Mouse (Mus musculus) thymus, adult 2 months (tissue): Measurements from ENCODE around the gene Dcst1. TPM values are rescaled to one million over a fixed set of nuclear protein-coding genes. Genes with fewer than 3 reads are reported as not detected.

Experiments
- DNase-seq: peaks from one replicate; pipeline ENCODE4 v3.0.0; 2021
- H3K27ac ChIP-seq: fragments of 200-500 bp; 2 replicates; pipeline ENCODE4 v1.5.1; 2012; ENCODE audit warnings: low read length, control low read depth; ENCODE audit not compliant: control insufficient read depth, insufficient read depth
- H3K27me3 ChIP-seq: fragments of 200-500 bp; 2 replicates; pipeline ENCODE4 v1.6.1; 2012; ENCODE audit warnings: mild to moderate bottlenecking, low read length, moderate library complexity, mixed read lengths; ENCODE audit not compliant: control insufficient read depth, insufficient read depth
- H3K36me3 ChIP-seq: fragments of 200-500 bp; 2 replicates; pipeline ENCODE4 v1.6.1; 2012; ENCODE audit warnings: mild to moderate bottlenecking, low read length, moderate library complexity; ENCODE audit not compliant: control insufficient read depth, insufficient read depth
- H3K4me1 ChIP-seq: fragments of 200-500 bp; replicated peaks from 2 replicates; pipeline ENCODE4 v1.6.1; 2012; ENCODE audit warnings: low read length; ENCODE audit not compliant: control insufficient read depth, insufficient read depth
- H3K4me3 ChIP-seq: fragments of 200-500 bp; 2 replicates; pipeline ENCODE4 v1.5.1; 2012; ENCODE audit warnings: mild to moderate bottlenecking, low read length, control low read depth, moderate library complexity; ENCODE audit not compliant: control insufficient read depth, insufficient read depth
- CTCF ChIP-seq: fragments of 200-500 bp; IDR thresholded peaks from 2 replicates; pipeline ENCODE4 v1.5.1; 2012; ENCODE audit warnings: mild to moderate bottlenecking, control low read depth, low read length, moderate library complexity, borderline replicate concordance; ENCODE audit not compliant: control insufficient read depth, poor library complexity, insufficient read depth; ENCODE audit errors: extremely low read depth
- POLR2A ChIP-seq: fragments of 200-500 bp; IDR thresholded peaks from 2 replicates; pipeline ENCODE4 v1.6.1; 2012; ENCODE audit warnings: mild to moderate bottlenecking, low read length, control low read depth, moderate library complexity; ENCODE audit not compliant: control insufficient read depth, poor library complexity, insufficient read depth; ENCODE audit errors: extremely low read depth
- WGBS: fragments of 180-500 bp; shearing (Covaris S2); methylation state at CpG from one replicate; pipeline ENCODE4 v1.1.7; 2018; 5-methylcytosine and 5-hydroxymethylcytosine counted together
- polyA plus RNA-seq: library from polyadenylated mRNA; depleted of rRNA; stranded (reverse); fragments of >200 nt; gene quantifications from 2 replicates; pipeline ENCODE4 v1.2.3, GENCODE M21; 2012

The Dcst1 gene
- polyA plus RNA-seq, 1 experiment: 0.24 TPM

GRCm38 (mm10) chr3:89364631-89365030 is 422 bp downstream of the Dcst1 start:
- Histone ChIP-seq H3K36me3 (no peaks in the 10 kb centered on the region), H3K4me1 (no peaks in the 10 kb centered on the region), H3K27ac (no peak overlapping the region), H3K27me3 (no peaks in the 10 kb centered on the region), H3K4me3 (no peak overlapping the region)
- WGBS: 94% methylated on average over 8 of the region's 8 CpGs
- no peak for DNase-seq
- TF ChIP-seq CTCF (no peak), POLR2A (no peak)

GRCm38 (mm10) chr3:89361675-89362074 is 3.4 kb downstream of the Dcst1 start, which contains the start of gene Dcst2:
Gene Dcst2 (plus strand): TSS chr3:89361975.
- no peaks in the 10 kb centered on the region for H3K4me1 ChIP-seq
- H3K27me3 ChIP-seq: no peaks in the 10 kb centered on the region
- H3K4me3 ChIP-seq: no peak within 1 kb of the TSS
- WGBS: 95% methylated on average over 7 of the region's 7 CpGs
- no peak within 1 kb of the TSS for H3K27ac ChIP-seq
- no peaks in the 10 kb centered on the region for H3K36me3 ChIP-seq
- no peak for TF ChIP-seq CTCF
- no peak for TF ChIP-seq POLR2A
- DNase-seq: no peak

GRCm38 (mm10) chr3:89360237-89360636 is 4.8 kb downstream of the Dcst1 start:
- no peak for DNase-seq
- 20% methylated on average over 3 of the region's 3 CpGs for WGBS
- Histone ChIP-seq H3K4me1 (no peaks in the 10 kb centered on the region), H3K36me3 (no peaks in the 10 kb centered on the region), H3K27ac (no peak overlapping the region), H3K4me3 (no peak overlapping the region), H3K27me3 (no peaks in the 10 kb centered on the region)
- TF ChIP-seq POLR2A: no peak
- TF ChIP-seq CTCF: no peak

- 85% methylated on average over 6 of the region's 6 CpGs for WGBS
- no peak overlapping the region for H3K4me3 ChIP-seq
Observed at GRCm38 (mm10) chr3:89359630-89360029, 5.4 kb downstream of the Dcst1 start.

GRCm38 (mm10) chr3:89356029-89356428 is 9.0 kb downstream of the Dcst1 start:
- H3K27me3 ChIP-seq: no peaks in the 10 kb centered on the region; the same call in 1 of the 2 replicates
- DNase-seq: no peak
- no peak overlapping the region for H3K27ac ChIP-seq
- no peak for TF ChIP-seq CTCF
- no peak for TF ChIP-seq POLR2A
- H3K4me3 ChIP-seq: no peak overlapping the region
- 74% methylated on average over 9 of the region's 9 CpGs for WGBS
- no peaks in the 10 kb centered on the region for H3K4me1 ChIP-seq
- H3K36me3 ChIP-seq: no peaks in the 10 kb centered on the region

More at GRCm38 (mm10) chr3:89359630-89360029, 5.4 kb downstream of the Dcst1 start:
- no peak for DNase-seq
- no peak for TF ChIP-seq CTCF
- no peak for TF ChIP-seq POLR2A
- H3K27ac ChIP-seq: no peak overlapping the region
- no peaks in the 10 kb centered on the region for H3K27me3 ChIP-seq
- H3K4me1 ChIP-seq: no peaks in the 10 kb centered on the region
- no peaks in the 10 kb centered on the region for H3K36me3 ChIP-seq

GRCm38 (mm10) chr3:89355512-89355902 is 9.5 kb downstream of the Dcst1 start:
- Histone ChIP-seq H3K27me3 (no peaks in the 10 kb centered on the region; the same call in 1 of the 2 replicates), H3K4me1 (peaks cover 3% of the 10 kb centered on the region), H3K36me3 (no peaks in the 10 kb centered on the region), H3K27ac (no peak overlapping the region), H3K4me3 (no peak overlapping the region)
- TF ChIP-seq POLR2A: no peak
- no peak for TF ChIP-seq CTCF
- WGBS: 85% methylated on average over 6 of the region's 6 CpGs
- no peak for DNase-seq
